Mouse (Mus musculus) kidney, embryonic 16.5 days (tissue): ENCODE measurements around the gene Plpp4. TPM values are rescaled to one million over a fixed set of nuclear protein-coding genes. Genes with fewer than 3 reads are reported as not detected.

Experiments
- ATAC-seq: fragments of 200-750 bp; cut with Nextera tagmentation; 2 replicates; pipeline ENCODE4 v1.8.0; 2017; ENCODE audit warnings: moderate TSS enrichment; ENCODE audit not compliant: low FRiP score, low TSS enrichment
- H3K27ac ChIP-seq: fragments of 300-500 bp; sonication (generic); 2 replicates; pipeline ENCODE4 v1.5.1; 2014; ENCODE audit warnings: low read length
- H3K27me3 ChIP-seq: fragments of 300-500 bp; sonication (generic); 2 replicates; pipeline ENCODE4 v1.6.1; 2014; ENCODE audit warnings: low read length, control low read depth, mixed read lengths; ENCODE audit not compliant: insufficient read depth
- H3K36me3 ChIP-seq: fragments of 300-500 bp; sonication (generic); 2 replicates; pipeline ENCODE4 v1.6.1; 2014; ENCODE audit warnings: low read length, control low read depth, mixed read lengths; ENCODE audit not compliant: insufficient read depth
- H3K4me1 ChIP-seq: fragments of 300-500 bp; sonication (generic); 2 replicates; pipeline ENCODE4 v1.6.1; 2014; ENCODE audit warnings: low read length, control low read depth, mixed read lengths; ENCODE audit not compliant: insufficient read depth
- H3K4me2 ChIP-seq: fragments of 300-500 bp; sonication (generic); replicated peaks from 2 replicates; pipeline ENCODE4 v1.6.1; 2014; ENCODE audit warnings: low read depth, low read length
- H3K4me3 ChIP-seq: fragments of 300-500 bp; sonication (generic); 2 replicates; pipeline ENCODE4 v1.5.1; 2014; ENCODE audit warnings: mild to moderate bottlenecking, low read length
- H3K9ac ChIP-seq: fragments of 300-500 bp; sonication (generic); replicated peaks from 2 replicates; pipeline ENCODE4 v1.6.1; 2014; ENCODE audit warnings: low read length
- H3K9me3 ChIP-seq: fragments of 300-500 bp; sonication (generic); 2 replicates; pipeline ENCODE4 v1.6.1; 2016; ENCODE audit warnings: low read length, control low read depth
- WGBS: fragments of 180-500 bp; shearing (Covaris S2); extraction: QIAGEN DNeasy Blood & Tissue Kit; methylation state at CpG from one replicate; pipeline ENCODE4 v1.1.7; 2014; 5-methylcytosine and 5-hydroxymethylcytosine counted together
- polyA plus RNA-seq: library from polyadenylated mRNA; unstranded; fragments of >200 nt; fragmentation: Nextera tagmentation; extraction: Ambion mirVana; gene quantifications from 2 replicates; pipeline ENCODE4 v1.2.1, GENCODE M21; 2015

Plpp4 gene
- polyA plus RNA-seq: 2.2 and 3.4 TPM in 2 replicates

DNA sequence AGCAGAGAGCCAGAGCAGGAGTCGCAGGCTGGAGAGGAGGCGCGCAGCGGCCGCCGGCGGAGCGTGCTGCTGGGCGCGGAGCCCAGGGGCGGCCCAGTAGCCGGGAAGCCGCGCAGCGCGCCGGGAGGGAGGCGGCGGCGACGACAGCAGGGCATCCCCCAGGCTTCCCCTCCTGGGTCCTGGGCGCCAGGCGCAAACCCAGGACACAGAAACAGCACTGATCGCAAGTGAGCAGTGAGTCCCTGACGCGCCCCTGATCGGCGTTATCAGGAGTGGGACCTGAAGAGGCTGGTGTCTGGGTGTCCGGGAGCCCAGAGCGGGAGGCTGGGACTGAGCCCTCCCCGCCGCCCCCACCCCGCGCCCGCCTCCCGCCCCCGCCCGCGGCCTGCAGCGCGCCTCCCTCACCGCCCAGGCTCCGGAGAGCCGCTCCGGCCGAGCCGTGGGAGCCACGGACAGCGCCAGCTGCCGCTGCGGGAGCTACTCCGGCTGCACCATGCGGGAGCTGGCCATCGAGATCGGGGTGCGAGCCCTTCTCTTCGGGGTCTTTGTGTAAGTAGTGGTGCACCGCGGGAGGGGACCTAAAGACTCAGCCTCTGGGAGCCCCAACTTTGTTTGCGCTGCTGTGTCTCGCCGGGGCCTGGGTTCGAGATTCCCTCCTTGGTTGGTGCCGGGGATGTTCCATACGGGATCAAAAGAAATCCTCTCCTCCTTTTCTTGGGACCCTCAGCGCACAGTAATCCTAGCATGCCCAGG, at the start of gene Plpp4:
Gene Plpp4 (plus strand): TSS at position 411 of the 753 bp plus-strand sequence.
- H3K4me2 ChIP-seq: peak within 1 kb of the TSS; percentile 92
- ATAC-seq: peak; percentile 89
- WGBS: 1% methylated on average over 58 of the region's 66 CpGs
- peaks cover 10% of the 10 kb centered on the region; the same call in 1 of the 2 replicates for H3K4me1 ChIP-seq
- peak within 1 kb of the TSS; percentile 51 for H3K4me3 ChIP-seq
- H3K27ac ChIP-seq: no peak within 1 kb of the TSS
- H3K9ac ChIP-seq: peak within 1 kb of the TSS; percentile 60
- H3K27me3 ChIP-seq: peaks cover 45% of the 10 kb centered on the region
- no peaks in the 10 kb centered on the region for H3K9me3 ChIP-seq
- H3K36me3 ChIP-seq: no peaks in the 10 kb centered on the region

DNA sequence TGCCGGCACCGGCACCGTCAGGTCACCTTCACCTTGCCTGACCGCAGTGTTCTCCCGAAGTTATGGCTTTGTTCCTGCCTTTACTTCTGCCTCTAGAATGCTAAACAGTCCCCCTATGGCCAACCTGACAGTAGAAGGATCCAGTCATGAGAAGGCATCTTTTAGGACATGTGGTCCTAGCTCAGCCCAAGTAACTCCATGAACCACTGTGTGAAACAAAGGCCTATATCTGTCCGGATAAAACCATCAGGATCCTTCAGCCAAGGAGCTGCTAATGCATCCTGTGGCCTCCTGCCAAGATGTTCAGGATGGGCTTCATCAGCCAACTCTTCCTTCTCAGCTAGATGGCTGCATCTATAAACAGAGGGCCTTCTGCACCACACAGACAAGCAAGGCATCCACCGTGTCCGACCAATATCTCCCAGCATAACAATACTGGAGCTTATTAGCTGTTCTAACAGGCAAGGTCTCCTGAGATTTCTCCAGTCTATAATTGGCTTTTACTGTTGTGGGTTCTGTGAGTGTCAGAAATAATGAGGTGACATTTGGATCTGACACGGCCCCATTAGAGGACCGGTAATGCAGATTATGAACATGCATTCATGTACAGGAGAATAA, 40.8 kb upstream of the Plpp4 start:
- Histone ChIP-seq H3K4me2 (no peak overlapping the region), H3K4me1 (no peaks in the 10 kb centered on the region), H3K36me3 (no peaks in the 10 kb centered on the region), H3K9ac (no peak overlapping the region), H3K27ac (no peak overlapping the region), H3K4me3 (no peak overlapping the region), H3K27me3 (no peaks in the 10 kb centered on the region), H3K9me3 (no peaks in the 10 kb centered on the region)
- ATAC-seq: no peak
- 86% methylated on average over 10 of the region's 10 CpGs for WGBS

- ATAC-seq: no peak
Measured at GRCm38 (mm10) chr7:129216547-129217195, 40.2 kb upstream of the Plpp4 start.

DNA sequence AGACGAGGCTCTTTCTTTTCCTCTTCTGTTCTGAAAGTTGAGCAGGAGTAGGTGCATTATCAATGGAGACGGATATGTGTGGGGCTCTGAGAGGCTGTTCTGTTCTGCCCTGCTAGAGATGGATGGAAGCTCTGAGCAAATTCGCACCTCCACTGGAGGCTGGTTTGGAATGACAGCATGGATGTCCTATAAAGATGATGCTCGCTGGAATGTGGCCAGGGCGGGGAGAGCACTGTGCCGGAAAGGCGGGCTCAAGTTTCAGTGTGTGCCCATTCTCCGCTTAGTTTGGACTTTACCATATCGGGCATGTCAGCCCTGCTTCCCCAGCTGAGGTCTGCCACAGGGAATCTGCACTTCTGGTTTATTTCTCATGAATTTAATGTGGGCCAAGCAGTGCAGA, 35.9 kb upstream of the Plpp4 start:
- no peak overlapping the region for H3K4me2 ChIP-seq
- ATAC-seq: no peak
- H3K27ac ChIP-seq: no peak overlapping the region
- no peaks in the 10 kb centered on the region for H3K36me3 ChIP-seq
- no peak overlapping the region for H3K9ac ChIP-seq
- H3K27me3 ChIP-seq: no peaks in the 10 kb centered on the region
- H3K9me3 ChIP-seq: no peaks in the 10 kb centered on the region
- no peaks in the 10 kb centered on the region for H3K4me1 ChIP-seq
- no peak overlapping the region for H3K4me3 ChIP-seq
- 46% methylated on average over 9 of the region's 9 CpGs for WGBS

More at GRCm38 (mm10) chr7:129216547-129217195, 40.2 kb upstream of the Plpp4 start:
- H3K27me3 ChIP-seq: no peaks in the 10 kb centered on the region
- no peaks in the 10 kb centered on the region for H3K4me1 ChIP-seq
- no peak overlapping the region for H3K4me3 ChIP-seq
- no peaks in the 10 kb centered on the region for H3K9me3 ChIP-seq
- H3K9ac ChIP-seq: no peak overlapping the region
- H3K4me2 ChIP-seq: no peak overlapping the region
- 65% methylated on average over 10 of the region's 10 CpGs for WGBS
- no peak overlapping the region for H3K27ac ChIP-seq
- no peaks in the 10 kb centered on the region for H3K36me3 ChIP-seq

DNA sequence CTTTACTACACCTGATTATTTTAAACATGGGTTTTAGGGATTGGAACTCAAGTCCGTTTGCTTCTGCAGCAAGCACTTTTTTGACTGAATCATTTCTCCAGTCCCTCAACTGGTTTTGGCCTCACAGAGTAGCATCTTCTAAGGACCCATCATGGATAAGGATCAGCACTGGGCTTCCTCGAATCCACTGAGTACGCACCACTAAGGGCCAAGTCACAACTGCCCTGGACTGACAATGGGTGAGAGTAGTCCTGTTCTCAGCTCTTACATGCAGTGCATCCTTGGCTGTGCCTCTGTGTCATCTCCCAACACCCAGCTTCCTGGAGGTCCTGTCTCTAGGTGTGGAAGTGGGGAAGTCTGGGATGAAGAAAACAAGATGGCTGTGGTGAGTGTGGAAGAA, 35.2 kb upstream of the Plpp4 start:
- 89% methylated on average over 3 of the region's 3 CpGs for WGBS
- no peak overlapping the region for H3K4me2 ChIP-seq
- no peaks in the 10 kb centered on the region for H3K4me1 ChIP-seq

DNA sequence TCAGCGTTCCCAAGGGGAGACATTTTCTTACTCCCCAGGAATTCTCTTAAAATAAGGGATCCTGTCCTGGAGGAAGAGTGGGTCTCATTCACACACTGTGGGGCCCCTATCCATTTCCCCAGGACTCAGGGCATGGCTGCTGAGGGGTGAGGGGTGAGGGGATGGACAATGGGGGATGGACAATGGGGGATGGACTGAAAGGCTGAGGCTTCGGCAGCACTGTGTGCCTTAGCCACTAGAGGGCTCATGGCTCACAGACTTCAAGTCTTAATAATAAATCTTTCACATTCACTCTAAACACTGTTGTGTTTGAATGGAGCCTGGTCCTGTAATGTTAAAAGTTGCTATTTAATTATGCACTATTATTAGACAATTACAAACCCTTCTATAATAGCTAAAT, 21.4 kb upstream of the Plpp4 start:
- H3K4me1 ChIP-seq: 0 out of 2 replicates have a peak, but pooled peaks cover 5% of the 10 kb centered on the region
- H3K36me3 ChIP-seq: no peaks in the 10 kb centered on the region
- H3K4me3 ChIP-seq: no peak overlapping the region
- H3K4me2 ChIP-seq: no peak overlapping the region
- H3K27me3 ChIP-seq: no peaks in the 10 kb centered on the region
- no peak overlapping the region for H3K27ac ChIP-seq
- WGBS: 52% methylated on average over 2 of the region's 2 CpGs
- H3K9ac ChIP-seq: no peak overlapping the region
- H3K9me3 ChIP-seq: no peaks in the 10 kb centered on the region
- no peak for ATAC-seq

More for the DNA sequence above, 35.2 kb upstream of the Plpp4 start:
- no peak for ATAC-seq
- Histone ChIP-seq H3K27ac (no peak overlapping the region), H3K9ac (no peak overlapping the region), H3K9me3 (no peaks in the 10 kb centered on the region), H3K27me3 (no peaks in the 10 kb centered on the region), H3K4me3 (no peak overlapping the region), H3K36me3 (no peaks in the 10 kb centered on the region)

- Histone ChIP-seq H3K9ac (no peak overlapping the region), H3K4me1 (0 out of 2 replicates have a peak, but pooled peaks cover 5% of the 10 kb centered on the region), H3K9me3 (no peaks in the 10 kb centered on the region), H3K27me3 (no peaks in the 10 kb centered on the region), H3K4me2 (no peak overlapping the region), H3K36me3 (no peaks in the 10 kb centered on the region), H3K4me3 (no peak overlapping the region), H3K27ac (no peak overlapping the region)
- 41% methylated on average over 5 of the region's 5 CpGs for WGBS
- peak; percentile 61 for ATAC-seq
Measured at GRCm38 (mm10) chr7:129235995-129236394, 20.8 kb upstream of the Plpp4 start.

DNA sequence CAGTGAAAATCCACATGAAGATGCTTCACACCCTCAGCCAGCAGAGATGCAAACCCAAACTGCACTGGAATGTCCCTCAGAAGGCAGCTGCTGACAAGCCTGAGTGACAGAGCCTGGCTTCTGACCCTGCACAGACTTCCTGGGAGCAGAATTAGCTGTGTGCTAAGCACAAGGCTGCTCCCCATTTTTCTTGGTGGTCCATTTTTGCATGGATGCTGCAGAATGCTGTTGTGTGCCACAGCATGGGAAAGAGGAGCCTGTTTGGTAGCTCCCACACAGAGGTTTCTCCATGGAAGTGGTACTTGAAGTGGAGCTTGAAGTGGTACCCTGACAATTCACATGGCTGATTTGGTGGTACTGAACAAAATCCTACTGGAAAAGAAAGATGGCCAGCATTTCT, 5.8 kb upstream of the Plpp4 start:
- H3K4me1 ChIP-seq: no peaks in the 10 kb centered on the region
- H3K27ac ChIP-seq: no peak overlapping the region
- no peaks in the 10 kb centered on the region for H3K36me3 ChIP-seq
- peaks cover 13% of the 10 kb centered on the region for H3K27me3 ChIP-seq
- ATAC-seq: no peak
- no peak overlapping the region for H3K4me2 ChIP-seq
- no peak overlapping the region for H3K4me3 ChIP-seq
- H3K9me3 ChIP-seq: no peaks in the 10 kb centered on the region
- no peak overlapping the region for H3K9ac ChIP-seq

GRCm38 (mm10) chr7:129253406-129253805, 3.4 kb upstream of the Plpp4 start:
- H3K36me3 ChIP-seq: no peaks in the 10 kb centered on the region
- no peak overlapping the region for H3K27ac ChIP-seq
- ATAC-seq: no peak
- H3K4me2 ChIP-seq: no peak overlapping the region
- 80% methylated on average over 6 of the region's 6 CpGs for WGBS
- H3K9ac ChIP-seq: no peak overlapping the region
- H3K9me3 ChIP-seq: no peaks in the 10 kb centered on the region
- peaks cover 10% of the 10 kb centered on the region; the same call in 1 of the 2 replicates for H3K4me1 ChIP-seq
- H3K4me3 ChIP-seq: no peak overlapping the region
- H3K27me3 ChIP-seq: peaks cover 37% of the 10 kb centered on the region
